Mouse (Mus musculus) left cerebral cortex, postnatal 25 days (tissue): ENCODE data around the gene Gm7233. TPM values are rescaled to one million over a fixed set of nuclear protein-coding genes. Genes with fewer than 3 reads are reported as not detected.
"Not testable (repeated sequence)": the region's sequence is repeated elsewhere in the genome, so short reads cannot be mapped to it uniquely, and the experiment has no call there.

Experiments used
- DNase-seq, 2 experiments: peaks; one replicate each; pipeline ENCODE4 v3.0.0; 2022; ENCODE audit warnings: low spot score in 2 of 2, mixed read lengths in 1 of 2
- intact Hi-C: fragments of 180-260 bp; cut with DNase I; formaldehyde crosslinking; loops from one replicate; pipeline ENCODE4 v1.15.1; 2025
- total RNA-seq, 2 experiments: library from RNA; stranded (reverse); gene quantifications; 2 replicates each; pipeline ENCODE4 v1.2.3; 2021

The Gm7233 gene
- 1 to 10 TPM in 1 of 2 experiments, under 1 TPM in 1; 0.78 to 1.2 TPM for total RNA-seq

GRCm38 (mm10) chr14:43179567-43179966 lies at the start of gene Gm7233:
Gene Gm7233, plus strand, starts transcription at chr14:43179867.
- intact Hi-C loops, DNase-seq: not testable (repeated sequence)

DNA sequence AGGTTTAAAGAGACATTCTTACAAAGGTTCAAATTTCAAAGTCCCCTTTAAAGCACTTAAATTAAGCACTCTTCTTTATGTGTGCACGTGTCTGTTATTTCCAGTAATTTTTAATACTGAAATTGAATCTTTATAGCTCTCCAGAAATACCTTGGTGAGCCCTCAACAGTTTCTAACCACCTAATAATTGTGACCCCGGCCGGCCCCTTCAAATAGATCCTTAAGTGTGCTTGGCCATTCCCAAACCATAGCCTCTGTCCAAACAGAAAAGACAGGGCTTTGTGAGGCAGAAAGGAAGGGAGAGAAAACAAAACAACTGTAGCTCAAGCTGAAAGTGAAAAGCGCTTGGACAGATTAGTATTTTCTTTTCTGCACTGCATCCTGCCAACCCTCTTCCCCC lies 12.5 kb upstream of the Gm7233 start:
- intact Hi-C loops: not testable (repeated sequence)
- peak in 1 of 2 experiments; percentile 2 for DNase-seq

GRCm38 (mm10) chr14:43167942-43168341 lies 11.7 kb upstream of the Gm7233 start:
- intact Hi-C loops: not testable (repeated sequence)

DNA sequence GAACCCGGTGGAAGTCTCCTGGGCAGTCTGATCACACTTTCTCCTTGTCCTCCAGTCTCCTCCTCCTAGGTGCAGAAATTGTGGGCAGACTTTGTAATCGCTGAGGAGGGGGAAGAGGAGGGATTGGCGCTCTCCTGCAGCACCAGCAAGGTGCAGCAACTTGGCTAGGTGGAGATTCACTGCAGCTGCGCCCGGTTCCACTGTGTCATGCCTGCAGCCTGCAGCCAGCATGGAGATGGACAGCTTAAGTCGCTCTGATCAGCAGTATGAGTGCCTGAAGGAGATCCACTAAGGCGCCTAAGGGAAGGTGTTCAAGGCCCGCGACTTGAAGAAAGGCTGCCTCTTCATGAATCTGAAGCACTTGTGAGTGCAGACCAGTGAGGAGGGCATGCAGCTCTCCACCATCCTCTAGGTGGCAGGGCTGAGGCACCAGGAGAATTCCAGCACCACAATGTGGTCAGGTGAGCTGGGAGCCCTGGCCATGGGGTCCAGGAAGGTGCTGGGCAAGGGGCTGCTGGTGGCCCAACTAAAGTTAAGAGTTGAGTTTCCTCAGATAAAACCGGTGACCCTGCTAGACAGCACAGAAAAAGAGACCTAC lies 11.0 kb upstream of the Gm7233 start:
- DNase-seq, intact Hi-C loops: not testable (repeated sequence)

More at GRCm38 (mm10) chr14:43167942-43168341, 11.7 kb upstream of the Gm7233 start:
- not testable (repeated sequence) for DNase-seq

- intact Hi-C loops: not testable (repeated sequence)
These were observed 55.5 kb downstream of the Gm7233 start, which contains the start of gene Gm8122 for GRCm38 (mm10) chr14:43235204-43235603. Gene Gm8122, minus strand, starts transcription at chr14:43235304.

More at GRCm38 (mm10) chr14:43235204-43235603, 55.5 kb downstream of the Gm7233 start, which contains the start of gene Gm8122:
- not testable (repeated sequence) for DNase-seq

Other genes starting within 250 kb of the Gm7233 start
- not detected for gene Gm8082, start 186.2 kb upstream of the Gm7233 start, total RNA-seq
- not detected for gene Gm10376, start 164.2 kb upstream of the Gm7233 start, total RNA-seq
- gene Gm8094, start 103.2 kb upstream of the Gm7233 start, total RNA-seq: not detected
- gene Gm8104, start 79.3 kb upstream of the Gm7233 start, total RNA-seq: under 1 TPM; 0.57 to 0.64 TPM
- gene Gm8122, start 55.4 kb downstream of the Gm7233 start, total RNA-seq: not detected
- 1 to 10 TPM in 1 of 2 experiments, under 1 TPM in 1; 0.64 to 1.3 TPM for gene Gm8126, start 78.8 kb downstream of the Gm7233 start, total RNA-seq
- gene Gm9732, start 95.2 kb downstream of the Gm7233 start, total RNA-seq: under 1 TPM in 1 of 2 experiments, not detected in 1; 0.23 TPM
- not detected for gene Gm8127, start 114.0 kb downstream of the Gm7233 start, total RNA-seq
- not detected for gene 1700001F09Rik, start 167.9 kb downstream of the Gm7233 start, total RNA-seq
- gene Gm8138, start 236.5 kb downstream of the Gm7233 start, total RNA-seq: not detected